Mouse (Mus musculus) megakaryocyte, embryonic 14.5 days (primary cell): ENCODE results near the gene Ndufb5.

ENCODE experiments used
- FLI1 ChIP-seq: IDR thresholded peaks from 2 replicates; pipeline ENCODE4 v1.6.1; 2012; ENCODE audit warnings: low read length, inconsistent platforms, mixed read lengths
- GATA1 ChIP-seq: IDR thresholded peaks from 3 replicates; pipeline ENCODE4 v1.6.1; 2012; ENCODE audit warnings: mixed read lengths, low read length, inconsistent platforms, borderline replicate concordance

DNA sequence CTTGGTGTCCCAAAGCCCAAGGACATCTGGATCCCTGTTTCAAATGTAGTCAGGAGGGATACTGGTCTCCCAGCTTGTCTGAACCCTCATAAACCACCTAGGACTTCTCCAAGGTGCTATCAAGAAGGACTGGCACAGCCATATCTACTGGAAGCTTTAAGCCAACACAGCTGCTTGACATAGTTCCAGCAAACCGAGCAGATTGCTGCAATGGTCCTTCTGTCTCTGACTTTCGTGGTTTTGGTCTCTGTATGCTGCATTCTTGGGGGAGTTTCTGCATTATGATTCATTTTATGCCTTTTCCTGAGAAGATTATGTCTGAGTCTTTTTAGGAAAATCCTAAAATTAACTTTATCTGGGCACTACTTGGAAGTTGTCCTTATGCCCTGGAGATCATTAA is 34.0 kb downstream of the Ndufb5 start:
- TF ChIP-seq GATA1 (no peak), FLI1 (no peak)
